Mouse (Mus musculus) lung, postnatal 0 days (tissue): ENCODE data around the gene Ccer1. TPM values are rescaled to one million over a fixed set of nuclear protein-coding genes. Genes with fewer than 3 reads are reported as not detected.
A peak's percentile ranks its signal among the peaks of the same experiment; 100 is the strongest.

ENCODE experiments used
- ATAC-seq: fragments of 200-750 bp; cut with Nextera tagmentation; 2 replicates; pipeline ENCODE4 v1.8.0; 2017; ENCODE audit warnings: moderate library complexity
- DNase-seq: peaks from one replicate; pipeline ENCODE4 v3.0.0-alpha.2; 2016; ENCODE audit warnings: low spot score
- H3K27ac ChIP-seq: fragments of 300-500 bp; sonication (generic); 2 replicates; pipeline ENCODE4 v1.5.1; 2014; ENCODE audit warnings: antibody characterized with exemption, mild to moderate bottlenecking, low read length, mixed read lengths
- H3K27me3 ChIP-seq: fragments of 300-500 bp; sonication (generic); replicated peaks from 2 replicates; pipeline ENCODE4 v1.6.1; 2014; ENCODE audit warnings: low read length, mixed read lengths; ENCODE audit not compliant: insufficient read depth
- H3K36me3 ChIP-seq: fragments of 300-500 bp; sonication (generic); 2 replicates; pipeline ENCODE4 v1.6.1; 2014; ENCODE audit warnings: low read length, mixed read lengths; ENCODE audit not compliant: insufficient read depth
- H3K4me1 ChIP-seq: fragments of 300-500 bp; sonication (generic); 2 replicates; pipeline ENCODE4 v1.6.1; 2014; ENCODE audit warnings: antibody characterized with exemption, low read depth, low read length, mixed read lengths; ENCODE audit not compliant: insufficient read depth
- H3K4me2 ChIP-seq: fragments of 300-500 bp; sonication (generic); replicated peaks from 2 replicates; pipeline ENCODE4 v1.6.1; 2014; ENCODE audit warnings: low read depth, mild to moderate bottlenecking, low read length, moderate library complexity, mixed read lengths
- H3K4me3 ChIP-seq: fragments of 300-500 bp; sonication (generic); 2 replicates; pipeline ENCODE4 v1.5.1; 2014; ENCODE audit warnings: low read depth, low read length
- H3K9ac ChIP-seq: fragments of 300-500 bp; sonication (generic); replicated peaks from 2 replicates; pipeline ENCODE4 v1.6.1; 2014; ENCODE audit warnings: low read depth, mild to moderate bottlenecking
- H3K9me3 ChIP-seq: fragments of 300-500 bp; sonication (generic); 2 replicates; pipeline ENCODE4 v1.6.1; 2016; ENCODE audit warnings: low read length, mixed read lengths
- CTCF ChIP-seq: IDR thresholded peaks from 2 replicates; pipeline ENCODE4 v1.5.1; 2016; ENCODE audit warnings: antibody characterized with exemption, mild to moderate bottlenecking
- EP300 ChIP-seq: IDR thresholded peaks from 2 replicates; pipeline ENCODE4 v1.6.1; 2016; ENCODE audit warnings: antibody characterized with exemption, mild to moderate bottlenecking, control low read depth
- WGBS: fragments of 180-500 bp; shearing (Covaris S2); extraction: QIAGEN DNeasy Blood & Tissue Kit; methylation state at CpG from one replicate; pipeline ENCODE4 v1.1.7; 2014; 5-methylcytosine and 5-hydroxymethylcytosine counted together
- polyA plus RNA-seq: library from polyadenylated mRNA; unstranded; fragments of >200 nt; fragmentation: Nextera tagmentation; extraction: Ambion mirVana; gene quantifications from 2 replicates; pipeline ENCODE4 v1.2.1, GENCODE M21; 2015

Gene Ccer1
- polyA plus RNA-seq, 1 experiment from 2014 or later = not detected

DNA sequence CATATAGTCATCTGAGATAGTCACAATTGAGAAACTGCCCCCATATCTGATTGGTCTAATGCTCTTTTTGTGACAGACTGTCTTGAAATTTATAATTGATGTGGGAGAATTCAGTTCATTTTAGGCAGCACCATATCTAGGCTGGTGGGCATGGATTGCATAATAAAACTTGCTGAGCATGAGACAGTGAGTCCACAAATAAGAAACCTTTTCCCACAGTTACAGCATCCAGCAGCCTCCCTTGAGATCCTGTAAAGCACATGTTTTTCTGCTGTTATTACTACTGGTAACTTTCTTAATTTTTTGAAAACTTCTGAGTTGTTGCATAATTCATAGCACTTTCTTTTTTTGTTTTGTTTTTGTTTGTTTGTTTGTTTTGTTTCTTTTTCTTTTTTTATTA is 9.9 kb upstream of the Ccer1 start:
- H3K27me3 ChIP-seq = no peaks in the 10 kb centered on the region
- no peaks in the 10 kb centered on the region for H3K36me3 ChIP-seq
- DNase-seq (no peak), ATAC-seq (no peak)
- no peak overlapping the region for H3K4me3 ChIP-seq
- TF ChIP-seq EP300 = no peak
- no peak for TF ChIP-seq CTCF
- no peak overlapping the region for H3K27ac ChIP-seq
- H3K4me1 ChIP-seq = no peaks in the 10 kb centered on the region
- H3K9ac ChIP-seq = no peak overlapping the region
- H3K4me2 ChIP-seq = no peak overlapping the region
- H3K9me3 ChIP-seq = no peaks in the 10 kb centered on the region

- Histone ChIP-seq H3K4me1 (no peaks in the 10 kb centered on the region), H3K27me3 (no peaks in the 10 kb centered on the region), H3K27ac (no peak overlapping the region), H3K4me2 (no peak overlapping the region), H3K9me3 (no peaks in the 10 kb centered on the region), H3K36me3 (no peaks in the 10 kb centered on the region), H3K9ac (no peak overlapping the region), H3K4me3 (no peak overlapping the region)
- DNase-seq (no peak), ATAC-seq (no peak)
- TF ChIP-seq EP300 = no peak
- no peak for TF ChIP-seq CTCF
- WGBS = 83% methylated on average over 1 of the region's 1 CpGs
These were observed 5.7 kb upstream of the Ccer1 start for GRCm38 (mm10) chr10:97687198-97687597.

DNA sequence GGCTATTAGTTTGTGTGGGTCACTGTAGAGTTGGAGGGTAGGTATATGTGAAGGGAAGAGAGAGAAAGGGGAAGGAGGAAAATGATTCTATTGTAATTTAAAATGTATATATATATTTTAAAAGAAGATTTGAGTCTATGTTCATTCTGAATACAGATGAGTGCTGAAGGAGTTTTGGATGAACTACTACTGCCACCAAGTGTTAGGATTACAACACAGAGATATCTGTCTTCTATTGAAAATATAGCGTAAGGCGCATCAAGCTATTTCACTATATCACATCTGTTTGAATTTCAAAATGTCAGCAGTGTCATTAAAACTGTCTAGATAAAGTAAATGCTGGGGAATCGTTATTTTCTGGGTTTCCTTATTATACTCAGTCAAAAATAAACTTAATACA is 3.4 kb upstream of the Ccer1 start:
- Histone ChIP-seq H3K9ac (no peak overlapping the region), H3K9me3 (no peaks in the 10 kb centered on the region), H3K4me2 (no peak overlapping the region), H3K4me1 (no peaks in the 10 kb centered on the region), H3K36me3 (no peaks in the 10 kb centered on the region), H3K27ac (no peak overlapping the region), H3K27me3 (no peaks in the 10 kb centered on the region), H3K4me3 (no peak overlapping the region)
- 53% methylated on average over 3 of the region's 3 CpGs for WGBS
- peak; percentile 25 for DNase-seq
- TF ChIP-seq CTCF (peak; percentile 46), EP300 (no peak)
- no peak for ATAC-seq

GRCm38 (mm10) chr10:97693398-97694135 is 708 bp downstream of the Ccer1 start:
- Histone ChIP-seq H3K9ac (no peak overlapping the region), H3K27ac (no peak overlapping the region), H3K9me3 (no peaks in the 10 kb centered on the region), H3K36me3 (no peaks in the 10 kb centered on the region), H3K27me3 (no peaks in the 10 kb centered on the region), H3K4me2 (no peak overlapping the region), H3K4me1 (no peaks in the 10 kb centered on the region), H3K4me3 (no peak overlapping the region)
- no peak for TF ChIP-seq EP300
- DNase-seq = no peak
- WGBS = 92% methylated on average over 37 of the region's 37 CpGs
- ATAC-seq = no peak

- Histone ChIP-seq H3K4me1 (no peaks in the 10 kb centered on the region), H3K27ac (no peak overlapping the region), H3K27me3 (no peaks in the 10 kb centered on the region), H3K9ac (no peak overlapping the region), H3K9me3 (no peaks in the 10 kb centered on the region), H3K36me3 (no peaks in the 10 kb centered on the region), H3K4me3 (no peak overlapping the region), H3K4me2 (no peak overlapping the region)
- DNase-seq (no peak), ATAC-seq (no peak)
- TF ChIP-seq CTCF (no peak), EP300 (no peak)
These were observed 9.5 kb downstream of the Ccer1 start for GRCm38 (mm10) chr10:97702321-97702720.

- no peak overlapping the region for H3K9ac ChIP-seq
- H3K27ac ChIP-seq = no peak overlapping the region
- no peak overlapping the region for H3K4me2 ChIP-seq
- TF ChIP-seq CTCF (peak; percentile 79), EP300 (no peak)
- H3K36me3 ChIP-seq = no peaks in the 10 kb centered on the region
- 34% methylated on average over 1 of the region's 1 CpGs for WGBS
- ATAC-seq (no peak), DNase-seq (peak; percentile 64)
- H3K27me3 ChIP-seq = no peaks in the 10 kb centered on the region
- H3K4me3 ChIP-seq = no peak overlapping the region
- no peaks in the 10 kb centered on the region for H3K4me1 ChIP-seq
- H3K9me3 ChIP-seq = no peaks in the 10 kb centered on the region
These were observed 11.7 kb downstream of the Ccer1 start for GRCm38 (mm10) chr10:97704562-97704961.

DNA sequence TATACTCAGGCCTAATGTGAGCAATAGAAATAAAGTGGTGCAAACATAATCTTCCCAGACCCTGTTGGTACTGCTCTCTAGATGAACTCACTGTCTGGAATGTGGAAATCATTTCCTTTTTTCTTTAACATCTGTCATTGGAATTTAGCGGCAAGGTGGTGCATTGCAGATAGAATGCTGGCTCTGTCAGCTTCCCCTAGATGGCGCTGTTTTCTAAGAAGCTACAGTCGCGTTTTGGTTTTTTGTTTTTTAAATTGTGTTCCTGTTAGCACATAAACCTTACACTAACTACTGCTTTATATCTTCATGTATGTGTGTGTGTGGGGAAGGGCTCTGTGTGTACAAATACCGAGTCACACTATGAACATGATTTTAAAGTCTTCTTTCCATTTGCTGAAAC is 19.8 kb downstream of the Ccer1 start:
- no peaks in the 10 kb centered on the region for H3K9me3 ChIP-seq
- no peak overlapping the region for H3K4me3 ChIP-seq
- H3K4me2 ChIP-seq = no peak overlapping the region
- no peaks in the 10 kb centered on the region for H3K36me3 ChIP-seq
- peak; percentile 82 for DNase-seq
- H3K27me3 ChIP-seq = no peaks in the 10 kb centered on the region
- 2% methylated on average over 5 of the region's 5 CpGs for WGBS
- TF ChIP-seq EP300 (no peak), CTCF (peak; percentile 94)
- H3K4me1 ChIP-seq = no peaks in the 10 kb centered on the region
- no peak overlapping the region for H3K27ac ChIP-seq
- H3K9ac ChIP-seq = no peak overlapping the region
- peak; percentile 44 for ATAC-seq
